Comparison of ENCODE assay signal across 16 mouse cellular contexts in genomic region chr16:5311456-5311855, GRCm38 (mm10).
"Had no signal": no experiment of that assay in that cellular context is flagged by ENCODE, and none has a peak within 500 bp of the region (broad histone marks: within the 10 kb centered on the region; RNA-seq: fewer than 3 reads in every experiment).

No protein-coding gene starts in this region.

- H3K27ac ChIP-seq: liver, embryonic 15.5 days; lung, embryonic 15.5 days; macrophage; midbrain, embryonic 13.5 days; midbrain, embryonic 15.5 days; neural tube, embryonic 12.5 days; stomach, embryonic 15.5 days; stomach, postnatal 0 days had no signal

- H3K36me3 ChIP-seq: liver, embryonic 15.5 days; lung, embryonic 15.5 days; midbrain, embryonic 13.5 days; midbrain, embryonic 15.5 days; neural tube, embryonic 12.5 days; stomach, embryonic 15.5 days had no signal

- H3K4me3 ChIP-seq: liver, embryonic 15.5 days; lung, embryonic 15.5 days; midbrain, embryonic 13.5 days; midbrain, embryonic 15.5 days; neural tube, embryonic 12.5 days; stomach, embryonic 15.5 days had no signal

- H3K9me3 ChIP-seq: liver, embryonic 15.5 days; lung, embryonic 15.5 days; midbrain, embryonic 13.5 days; midbrain, embryonic 15.5 days; neural tube, embryonic 12.5 days; stomach, embryonic 15.5 days had no signal

- DNase-seq: liver, postnatal 0 days; lung, adult 2 months; lung, postnatal 14 days; lung, postnatal 36 days; right cerebral cortex, postnatal 14 days; thymus, adult 2 months; thymus, postnatal 25 days; thymus, postnatal 4 days had no signal
